Mouse (Mus musculus): ENCODE data around the gene Gm20388.

DNA sequence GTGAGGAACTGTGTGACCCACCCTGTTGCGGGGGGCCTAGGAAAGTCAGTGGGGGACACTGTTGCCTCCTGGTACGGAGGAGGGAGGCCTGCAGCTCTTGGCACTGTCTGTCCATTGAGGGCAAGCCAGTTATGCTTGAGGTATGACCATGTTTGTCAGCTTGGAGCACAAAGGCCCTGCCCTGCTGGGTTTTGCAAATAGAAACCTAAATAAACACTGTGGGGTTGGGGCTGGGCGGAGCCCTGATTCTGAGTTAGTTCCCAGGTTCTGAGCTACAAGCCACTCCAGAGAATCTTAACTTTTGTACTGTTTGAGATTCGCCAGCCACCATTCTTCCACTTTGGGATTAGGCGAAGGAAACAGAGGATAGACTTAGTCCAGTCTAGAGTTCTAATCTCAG, 3799.7 kb downstream of the Gm20388 start:
- no peak for TF ChIP-seq CTCF (IDR thresholded peaks at IDR 0.05; ENCODE audit: borderline replicate concordance, extremely low read depth, insufficient read depth, insufficient read length)
- no peak for TF ChIP-seq POLR2A (IDR thresholded peaks at IDR 0.05; ENCODE audit: borderline replicate concordance, extremely low read depth, insufficient read depth, insufficient read length, poor library complexity, severe bottlenecking)

All from brain, embryonic 14.5 days (tissue).